ENCODE assay signal across 8 mouse cellular contexts in genomic region chr9:120933886-120934758, GRCm38 (mm10). TPM values are rescaled to one million over a fixed set of nuclear protein-coding genes. Genes with fewer than 3 reads are reported as not detected.
DNase-seq lines count a peak whose midpoint lies in the region; ATAC-seq and TF ChIP-seq lines count a peak whose summit lies in the region.

No protein-coding gene starts in this region.

- DNase-seq in A20 (ENCODE audit: low read depth, low spot score) (peak; percentile 44), NIH3T3 (ENCODE audit: low read depth) (peak; percentile 44)
- peak; percentile 17 to 37 for DNase-seq in gastrocnemius, postnatal 36 days
- DNase-seq in thymus, postnatal 4 days = peak; percentile 63

- no peaks in the 10 kb centered on the region for H3K27me3 ChIP-seq in intestine, postnatal 0 days (replicated peaks; ENCODE audit: control insufficient read depth, insufficient read depth, low read length)
- no peaks in the 10 kb centered on the region for H3K27me3 ChIP-seq in liver, embryonic 12.5 days (replicated peaks)
- no peaks in the 10 kb centered on the region for H3K27me3 ChIP-seq in neural tube, embryonic 13.5 days

- peak overlapping the region; percentile 91 for H3K4me3 ChIP-seq in intestine, postnatal 0 days (ENCODE audit: low read depth, low read length)
- H3K4me3 ChIP-seq in liver, embryonic 12.5 days = peak overlapping the region; percentile 92
- peak overlapping the region; percentile 94 for H3K4me3 ChIP-seq in neural tube, embryonic 13.5 days

- peaks cover 3% of the 10 kb centered on the region for H3K36me3 ChIP-seq in intestine, postnatal 0 days (ENCODE audit: control insufficient read depth, insufficient read depth)
- peaks cover 19% of the 10 kb centered on the region for H3K36me3 ChIP-seq in liver, embryonic 12.5 days
- H3K36me3 ChIP-seq in neural tube, embryonic 13.5 days = no peaks in the 10 kb centered on the region

- no peak for TF ChIP-seq CTCF in intestine, postnatal 0 days (IDR thresholded peaks at IDR 0.05; ENCODE audit: low read depth)

- H3K4me1 ChIP-seq in intestine, postnatal 0 days (replicated peaks; ENCODE audit: control insufficient read depth, insufficient read depth, low read length) = peaks cover 12% of the 10 kb centered on the region; the same call in 1 of the 2 replicates
- peaks cover 48% of the 10 kb centered on the region for H3K4me1 ChIP-seq in liver, embryonic 12.5 days
- peaks cover 53% of the 10 kb centered on the region for H3K4me1 ChIP-seq in neural tube, embryonic 13.5 days (replicated peaks)

- peak overlapping the region; percentile 78 for H3K4me2 ChIP-seq in intestine, postnatal 0 days (replicated peaks; ENCODE audit: low read depth)
- peak overlapping the region; percentile 82 for H3K4me2 ChIP-seq in liver, embryonic 12.5 days
- H3K4me2 ChIP-seq in neural tube, embryonic 13.5 days = peak overlapping the region; percentile 97

- H3K27ac ChIP-seq in intestine, postnatal 0 days (ENCODE audit: low read depth, low read length) = peak overlapping the region; percentile 97
- peak overlapping the region; percentile 92 for H3K27ac ChIP-seq in liver, embryonic 12.5 days
- peak overlapping the region; percentile 95 for H3K27ac ChIP-seq in neural tube, embryonic 13.5 days (replicated peaks)

- intact Hi-C loops in gastrocnemius, postnatal 36 days (cut with DNase I) = no loop called here

- H3K9ac ChIP-seq in intestine, postnatal 0 days (ENCODE audit: low read depth, low read length) = peak overlapping the region; percentile 99
- H3K9ac ChIP-seq in liver, embryonic 12.5 days = peak overlapping the region; percentile 93
- peak overlapping the region; percentile 93 for H3K9ac ChIP-seq in neural tube, embryonic 13.5 days

- WGBS in intestine, postnatal 0 days = under 1% methylated on average over 52 of the region's 57 CpGs
- 1% methylated on average over 57 of the region's 57 CpGs for WGBS in liver, embryonic 12.5 days (ENCODE audit: insufficient replicate concordance)
- under 1% methylated on average over 55 of the region's 57 CpGs for WGBS in neural tube, embryonic 13.5 days

- H3K9me3 ChIP-seq in intestine, postnatal 0 days (ENCODE audit: control insufficient read depth) = no peaks in the 10 kb centered on the region
- no peaks in the 10 kb centered on the region for H3K9me3 ChIP-seq in liver, embryonic 12.5 days (replicated peaks)
- H3K9me3 ChIP-seq in neural tube, embryonic 13.5 days = no peaks in the 10 kb centered on the region

- ATAC-seq in common myeloid progenitor, adult 5-6 weeks (replicated peaks; ENCODE audit: low read depth, poor library complexity, severe bottlenecking) = 0 out of 2 replicates have a peak, but pooled peaks have one; percentile 3
- ATAC-seq in intestine, postnatal 0 days = 0 out of 2 replicates have a peak, but pooled peaks have one; percentile 2
- 0 out of 2 replicates have a peak, but pooled peaks have one; percentile 0 for ATAC-seq in liver, embryonic 12.5 days
- peak; percentile 52 for ATAC-seq in neural tube, embryonic 13.5 days (ENCODE audit: low read depth)

RNA-seq across cellular contexts. Expression of gene Ctnnb1, which starts 5.1 kb away (rescaled TPM):
- 460 and 470 TPM in 2 replicates for total RNA-seq in common myeloid progenitor, adult 5-6 weeks (2017)
- total RNA-seq in gastrocnemius, postnatal 36 days (2021) = 100 to 1,000 TPM; 193 to 194 TPM
- polyA plus RNA-seq in intestine, postnatal 0 days (2015; fragmentation: Nextera tagmentation; extraction: Ambion mirVana) = 363 and 364 TPM in 2 replicates
- 158 and 161 TPM in 2 replicates for polyA plus RNA-seq in liver, embryonic 12.5 days (2016; fragmentation: Nextera tagmentation; extraction: Ambion mirVana)
- 377 and 458 TPM in 2 replicates for polyA plus RNA-seq in neural tube, embryonic 13.5 days (2015; fragmentation: Nextera tagmentation; extraction: Ambion mirVana)

Comparison
In these comparisons a context has a peak if more than half of its experiments do, and no peak if none do; other contexts are left out.
1. Peak in every context shown above with its lines: DNase-seq, ATAC-seq, H3K4me3 ChIP-seq and H3K27ac ChIP-seq.
2. ATAC-seq: peak in every context shown above with its lines; median percentile 52 in neural tube, embryonic 13.5 days; 3 in common myeloid progenitor, adult 5-6 weeks; 2 in intestine, postnatal 0 days; 0 in liver, embryonic 12.5 days.